Mouse (Mus musculus): ENCODE results near the gene Gstm7. TPM values are rescaled to one million over a fixed set of nuclear protein-coding genes. Genes with fewer than 3 reads are reported as not detected.

Gstm7 gene
- polyA plus RNA-seq, 1 experiment = not detected

- Histone ChIP-seq H3K4me3 (replicated peaks) (no peak overlapping the region), H3K36me3 (replicated peaks; ENCODE audit: low read length) (no peaks in the 10 kb centered on the region), H3K4me1 (peaks cover 12% of the 10 kb centered on the region), H3K27me3 (replicated peaks) (peaks cover 62% of the 10 kb centered on the region), H3K9me3 (no peaks in the 10 kb centered on the region)
- TF ChIP-seq FLI1 (IDR thresholded peaks at IDR 0.05; ENCODE audit: low read length) (no peak), GATA1 (IDR thresholded peaks at IDR 0.05; ENCODE audit: borderline replicate concordance, low read length) (no peak)
These were observed 43.7 kb downstream of the Gstm7 start for GRCm38 (mm10) chr3:107887674-107888495.

- Histone ChIP-seq H3K4me3 (replicated peaks) (no peak overlapping the region), H3K4me1 (peaks cover 3% of the 10 kb centered on the region; the same call in 1 of the 2 replicates), H3K36me3 (replicated peaks; ENCODE audit: low read length) (no peaks in the 10 kb centered on the region), H3K9me3 (no peaks in the 10 kb centered on the region), H3K27me3 (replicated peaks) (peaks cover 80% of the 10 kb centered on the region)
- TF ChIP-seq GATA1 (IDR thresholded peaks at IDR 0.05; ENCODE audit: borderline replicate concordance, low read length) = no peak
- no peak for TF ChIP-seq FLI1 (IDR thresholded peaks at IDR 0.05; ENCODE audit: low read length)
These were observed 53.6 kb downstream of the Gstm7 start for GRCm38 (mm10) chr3:107877747-107878736.

GRCm38 (mm10) chr3:107877005-107877404, 54.6 kb downstream of the Gstm7 start, which contains the start of gene Eps8l3:
Eps8l3 (plus strand) TSS chr3:107877229.
- Histone ChIP-seq H3K27me3 (replicated peaks) (peaks cover 78% of the 10 kb centered on the region), H3K36me3 (replicated peaks; ENCODE audit: low read length) (no peaks in the 10 kb centered on the region), H3K4me3 (replicated peaks) (no peak within 1 kb of the TSS), H3K4me1 (peaks cover 3% of the 10 kb centered on the region; the same call in 1 of the 2 replicates), H3K9me3 (no peaks in the 10 kb centered on the region)
- TF ChIP-seq GATA1 (IDR thresholded peaks at IDR 0.05; ENCODE audit: borderline replicate concordance, low read length) (no peak), FLI1 (IDR thresholded peaks at IDR 0.05; ENCODE audit: low read length) (no peak)

Other genes starting within 250 kb of the Gstm7 start
- gene Ahcyl1, start 235.3 kb downstream of the Gstm7 start, polyA plus RNA-seq (2012; ENCODE audit: insufficient read depth, low replicate concordance) = 2.1 and 3.6 TPM in 2 replicates
- gene Csf1, start 171.3 kb downstream of the Gstm7 start, polyA plus RNA-seq (2012; ENCODE audit: insufficient read depth, low replicate concordance) = 1.5 and 4.0 TPM in 2 replicates
- not detected in 2 replicates for gene Eps8l3, start 54.6 kb downstream of the Gstm7 start, polyA plus RNA-seq (2012; ENCODE audit: insufficient read depth, low replicate concordance)
- gene Gstm5, start 36.0 kb downstream of the Gstm7 start, polyA plus RNA-seq (2012; ENCODE audit: insufficient read depth, low replicate concordance) = not detected in 2 replicates
- gene Gstm6, start 11.9 kb upstream of the Gstm7 start, polyA plus RNA-seq (2012; ENCODE audit: insufficient read depth, low replicate concordance) = not detected in 2 replicates
- gene Gstm3, start 37.5 kb upstream of the Gstm7 start, polyA plus RNA-seq (2012; ENCODE audit: insufficient read depth, low replicate concordance) = not detected in 2 replicates
- gene Gstm2, start 54.6 kb upstream of the Gstm7 start, polyA plus RNA-seq (2012; ENCODE audit: insufficient read depth, low replicate concordance) = 0.83 TPM in 1 of 2 replicates, not detected in the other
- 55.5 and 118 TPM in 2 replicates for gene Gstm1, start 86.2 kb upstream of the Gstm7 start, polyA plus RNA-seq (2012; ENCODE audit: insufficient read depth, low replicate concordance)
- 1.4 TPM in 1 of 2 replicates, not detected in the other for gene Gstm4, start 113.1 kb upstream of the Gstm7 start, polyA plus RNA-seq (2012; ENCODE audit: insufficient read depth, low replicate concordance)
- gene Ampd2, start 154.8 kb upstream of the Gstm7 start, polyA plus RNA-seq (2012; ENCODE audit: insufficient read depth, low replicate concordance) = 101 and 286 TPM in 2 replicates
- gene Gnat2, start 161.0 kb upstream of the Gstm7 start, polyA plus RNA-seq (2012; ENCODE audit: insufficient read depth, low replicate concordance) = not detected in 2 replicates
- 4.0 TPM in 1 of 2 replicates, not detected in the other for gene Gnai3, start 214.3 kb upstream of the Gstm7 start, polyA plus RNA-seq (2012; ENCODE audit: insufficient read depth, low replicate concordance)
- not detected in 2 replicates for gene Gpr61, start 223.1 kb upstream of the Gstm7 start, polyA plus RNA-seq (2012; ENCODE audit: insufficient read depth, low replicate concordance)